Comparison of ENCODE assay signal across 8 mouse cellular contexts in the genomic region with DNA sequence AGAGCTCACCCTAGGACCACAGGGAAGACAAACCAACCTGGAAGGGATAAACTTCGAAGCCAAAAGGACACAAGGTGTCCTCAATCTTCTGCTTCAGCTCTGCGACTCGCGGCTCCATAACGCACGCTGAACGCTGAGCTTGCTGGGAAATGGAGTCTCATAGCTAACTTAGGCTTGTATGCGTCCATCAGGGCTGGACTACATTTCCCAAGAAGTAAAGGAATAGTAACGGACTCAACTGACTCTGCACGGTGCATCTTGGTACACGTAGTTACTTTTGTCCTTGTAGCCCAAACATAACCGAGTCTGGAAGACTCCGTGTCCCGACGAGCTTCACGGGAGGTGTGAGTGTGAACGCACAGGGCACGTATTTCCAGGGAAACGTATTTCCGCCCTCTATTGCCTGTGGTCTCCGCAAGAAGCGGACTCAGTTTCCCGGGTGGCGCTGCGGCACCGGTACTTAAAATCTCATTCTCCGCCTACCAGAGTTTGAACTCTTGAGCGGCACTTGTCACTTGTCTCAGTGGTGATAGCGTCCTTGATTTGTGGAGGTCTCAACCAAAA. TPM values are rescaled to one million over a fixed set of nuclear protein-coding genes. Genes with fewer than 3 reads are reported as not detected.
DNase-seq lines count a peak whose midpoint lies in the region; ATAC-seq lines count a peak whose summit lies in the region.

A gene (minus strand): TSS at position 206 of the 564 bp plus-strand sequence.
A gene (plus strand): TSS at position 309 of the 564 bp plus-strand sequence.

- peak; percentile 98 for ATAC-seq in inflammation-experienced regulatory T-cells, adult 6 months
- peak; percentile 98 for ATAC-seq in megakaryocyte-erythroid progenitor cell, adult 5-6 weeks (replicated peaks; ENCODE audit: low FRiP score, low TSS enrichment, poor library complexity, severe bottlenecking)

- intact Hi-C loops in gastrocnemius, postnatal 14 days (cut with DNase I; ENCODE audit: low total_unique reads): no loop called here
- intact Hi-C loops in left cerebral cortex, postnatal 10 days (cut with DNase I): no loop called here

- DNase-seq in adrenal gland, adult (ENCODE audit: inconsistent age in 2 of 2, low spot score in 1 of 2): peak; percentile 93 to 97
- peak; percentile 98 for DNase-seq in embryo, embryonic 10.5 days (ENCODE audit: low spot score)
- peak; percentile 89 for DNase-seq in gastrocnemius, postnatal 14 days
- DNase-seq in left cerebral cortex, postnatal 10 days (ENCODE audit: extremely low spot score in 1 of 2, low spot score in 2 of 2): peak; percentile 93 to 96
- peak; percentile 92 for DNase-seq in right cerebral cortex, postnatal 25 days
- peak; percentile 85 to 86 for DNase-seq in urinary bladder, postnatal 4 days (ENCODE audit: low spot score in 2 of 2)

RNA-seq across cellular contexts. Expression of the first gene that starts in this region (rescaled TPM):
- total RNA-seq in gastrocnemius, postnatal 14 days (2021): 10 to 100 TPM; 25.5 to 28.9 TPM
- polyA plus RNA-seq in inflammation-experienced regulatory T-cells, adult 6 months (2017; shearing (Covaris generic)): 1 to 10 TPM; 4.5 to 8.3 (median 5.2) TPM
- total RNA-seq in left cerebral cortex, postnatal 10 days (2021): 10 to 100 TPM; 15.4 to 16.8 TPM
- total RNA-seq in megakaryocyte-erythroid progenitor cell, adult 5-6 weeks (2014; fragmentation: Nextera tagmentation): 26.8 and 30.1 TPM in 2 replicates
- 25.7 and 26.4 TPM in 2 replicates for total RNA-seq in megakaryocyte-erythroid progenitor cell, adult 5-6 weeks (2017)

RNA-seq across cellular contexts. Expression of the second gene that starts in this region (rescaled TPM):
- total RNA-seq in gastrocnemius, postnatal 14 days (2021): 1 to 10 TPM; 3.9 to 4.0 TPM
- polyA plus RNA-seq in inflammation-experienced regulatory T-cells, adult 6 months (2017; shearing (Covaris generic)): 10 to 100 TPM; 29.3 to 64.8 (median 54.4) TPM
- total RNA-seq in left cerebral cortex, postnatal 10 days (2021): 1 to 10 TPM; 3.2 to 3.3 TPM
- 47.0 and 68.3 TPM in 2 replicates for total RNA-seq in megakaryocyte-erythroid progenitor cell, adult 5-6 weeks (2014; fragmentation: Nextera tagmentation)
- total RNA-seq in megakaryocyte-erythroid progenitor cell, adult 5-6 weeks (2017): 10.8 and 16.3 TPM in 2 replicates

Comparison
In these comparisons a context has a peak if more than half of its experiments do, and no peak if none do; other contexts are left out.
1. Peak in every context shown above with its lines: DNase-seq and ATAC-seq.